Mouse (Mus musculus): ENCODE data around the gene Jaml. TPM values are rescaled to one million over a fixed set of nuclear protein-coding genes. Genes with fewer than 3 reads are reported as not detected.

The Jaml gene
- polyA plus RNA-seq, 1 experiment from 2014 or later: 80.6 TPM

Other genes starting within 250 kb of the Jaml start
- 11.5 and 13.1 TPM in 2 replicates for gene Kmt2a, start 197.9 kb upstream of the Jaml start, polyA plus RNA-seq (2015; fragmentation: Nextera tagmentation; extraction: Ambion mirVana)
- 920 and 926 TPM in 2 replicates for gene Atp5l, start 158.4 kb upstream of the Jaml start, polyA plus RNA-seq (2015; fragmentation: Nextera tagmentation; extraction: Ambion mirVana)
- gene Ube4a, start 113.6 kb upstream of the Jaml start, polyA plus RNA-seq (2015; fragmentation: Nextera tagmentation; extraction: Ambion mirVana): 24.2 and 24.6 TPM in 2 replicates
- gene Cd3g, start 98.8 kb upstream of the Jaml start, polyA plus RNA-seq (2015; fragmentation: Nextera tagmentation; extraction: Ambion mirVana): 0.76 and 1.0 TPM in 2 replicates
- gene Cd3d, start 97.4 kb upstream of the Jaml start, polyA plus RNA-seq (2015; fragmentation: Nextera tagmentation; extraction: Ambion mirVana): not detected in 2 replicates
- 1.4 and 1.8 TPM in 2 replicates for gene Cd3e, start 69.6 kb upstream of the Jaml start, polyA plus RNA-seq (2015; fragmentation: Nextera tagmentation; extraction: Ambion mirVana)
- gene Mpzl2, start 39.4 kb upstream of the Jaml start, polyA plus RNA-seq (2015; fragmentation: Nextera tagmentation; extraction: Ambion mirVana): 29.6 and 31.2 TPM in 2 replicates
- gene Mpzl3, start 24.0 kb upstream of the Jaml start, polyA plus RNA-seq (2015; fragmentation: Nextera tagmentation; extraction: Ambion mirVana): 5.4 and 6.3 TPM in 2 replicates
- gene Scn2b, start 38.6 kb downstream of the Jaml start, polyA plus RNA-seq (2015; fragmentation: Nextera tagmentation; extraction: Ambion mirVana): 2.7 and 3.0 TPM in 2 replicates
- 0.11 and 0.13 TPM in 2 replicates for gene Scn4b, start 59.2 kb downstream of the Jaml start, polyA plus RNA-seq (2015; fragmentation: Nextera tagmentation; extraction: Ambion mirVana)
- 0.43 TPM in 1 of 2 replicates, not detected in the other for gene BC049352, start 102.8 kb downstream of the Jaml start, polyA plus RNA-seq (2015; fragmentation: Nextera tagmentation; extraction: Ambion mirVana)
- 29.1 and 33.6 TPM in 2 replicates for gene Tmprss4, start 124.9 kb downstream of the Jaml start, polyA plus RNA-seq (2015; fragmentation: Nextera tagmentation; extraction: Ambion mirVana)
- 1.4 TPM in 2 replicates for gene Il10ra, start 190.0 kb downstream of the Jaml start, polyA plus RNA-seq (2015; fragmentation: Nextera tagmentation; extraction: Ambion mirVana)
- gene Tmprss13, start 239.9 kb downstream of the Jaml start, polyA plus RNA-seq (2015; fragmentation: Nextera tagmentation; extraction: Ambion mirVana): 0.36 and 0.40 TPM in 2 replicates

Measured in intestine, embryonic 15.5 days (tissue).